In genomic region chr8:106893481-106894156, GRCm38 (mm10) we compare ENCODE assay signal across 8 mouse cellular contexts. TPM values are rescaled to one million over a fixed set of nuclear protein-coding genes. Genes with fewer than 3 reads are reported as not detected.
DNase-seq lines count a peak whose midpoint lies in the region; ATAC-seq lines count a peak whose summit lies in the region.

Utp4 (plus strand) TSS chr8:106893636.

- H3K36me3 ChIP-seq in intestine, embryonic 15.5 days: 0 out of 2 replicates have a peak, but pooled peaks cover 8% of the 10 kb centered on the region
- H3K36me3 ChIP-seq in midbrain, embryonic 11.5 days (ENCODE audit: control insufficient read depth, insufficient read depth, low read length): 0 out of 2 replicates have a peak, but pooled peaks cover 2% of the 10 kb centered on the region

- H3K27me3 ChIP-seq in intestine, embryonic 15.5 days (replicated peaks): no peaks in the 10 kb centered on the region
- no peaks in the 10 kb centered on the region for H3K27me3 ChIP-seq in midbrain, embryonic 11.5 days (ENCODE audit: control insufficient read depth, insufficient read depth, low read length)

- DNase-seq in urinary bladder, adult 18-20 months (ENCODE audit: low spot score in 2 of 2): peak; percentile 77 to 80
- DNase-seq in urinary bladder, postnatal 10 days (ENCODE audit: low spot score): no peak
- DNase-seq in embryo, embryonic 11.5 days (ENCODE audit: low read depth, low spot score): peak; percentile 80
- peak; percentile 78 to 79 for DNase-seq in gastrocnemius, postnatal 36 days
- DNase-seq in left cerebral cortex, postnatal 4 days: peak; percentile 89
- DNase-seq in midbrain, embryonic 11.5 days (ENCODE audit: low spot score, missing footprints): peak; percentile 98
- peak; percentile 83 for DNase-seq in right cerebral cortex, postnatal 4 days

- H3K27ac ChIP-seq in intestine, embryonic 15.5 days: peak within 1 kb of the TSS; percentile 97
- H3K27ac ChIP-seq in midbrain, embryonic 11.5 days (ENCODE audit: low read depth, low read length): peak within 1 kb of the TSS; percentile 90

- peak; percentile 98 for ATAC-seq in intestine, embryonic 15.5 days
- ATAC-seq in midbrain, embryonic 11.5 days (ENCODE audit: low FRiP score): peak; percentile 96

- intact Hi-C loops in gastrocnemius, postnatal 36 days (cut with DNase I): no loop called here
- intact Hi-C loops in left cerebral cortex, postnatal 4 days (cut with DNase I): no loop called here

- under 1% methylated on average over 63 of the region's 63 CpGs for WGBS in intestine, embryonic 15.5 days
- under 1% methylated on average over 63 of the region's 63 CpGs for WGBS in midbrain, embryonic 11.5 days

- peak within 1 kb of the TSS; percentile 89 for H3K4me3 ChIP-seq in intestine, embryonic 15.5 days (replicated peaks)
- H3K4me3 ChIP-seq in midbrain, embryonic 11.5 days (ENCODE audit: low read depth, low read length): peak within 1 kb of the TSS; percentile 88

- peak within 1 kb of the TSS; percentile 99 for H3K9ac ChIP-seq in intestine, embryonic 15.5 days
- H3K9ac ChIP-seq in midbrain, embryonic 11.5 days (ENCODE audit: low read length): peak within 1 kb of the TSS; percentile 97

- peak within 1 kb of the TSS; percentile 68 for H3K4me2 ChIP-seq in intestine, embryonic 15.5 days (replicated peaks)
- H3K4me2 ChIP-seq in midbrain, embryonic 11.5 days: peak within 1 kb of the TSS; percentile 64

- H3K9me3 ChIP-seq in intestine, embryonic 15.5 days: no peaks in the 10 kb centered on the region
- H3K9me3 ChIP-seq in midbrain, embryonic 11.5 days (ENCODE audit: control insufficient read depth, low read length): no peaks in the 10 kb centered on the region

- H3K4me1 ChIP-seq in intestine, embryonic 15.5 days (replicated peaks): peaks cover 6% of the 10 kb centered on the region; the same call in 1 of the 2 replicates
- H3K4me1 ChIP-seq in midbrain, embryonic 11.5 days (ENCODE audit: control insufficient read depth, insufficient read depth, low read length): peaks cover 9% of the 10 kb centered on the region; the same call in 1 of the 2 replicates

RNA-seq across cellular contexts. Expression of gene Utp4, which starts in this region (rescaled TPM):
- total RNA-seq in gastrocnemius, postnatal 36 days (2021): 10 to 100 TPM; 18.0 to 21.0 TPM
- polyA plus RNA-seq in intestine, embryonic 15.5 days (2015; fragmentation: Nextera tagmentation; extraction: Ambion mirVana): 67.1 and 71.1 TPM in 2 replicates
- total RNA-seq in left cerebral cortex, postnatal 4 days (2021): 10 to 100 TPM; 30.0 to 30.2 TPM
- polyA plus RNA-seq in midbrain, embryonic 11.5 days (2014; fragmentation: Nextera tagmentation; extraction: Ambion mirVana): 72.7 and 73.6 TPM in 2 replicates
